Mouse (Mus musculus) left cerebral cortex, postnatal 4 days (tissue): ENCODE data around the gene Gabrr3. TPM values are rescaled to one million over a fixed set of nuclear protein-coding genes. Genes with fewer than 3 reads are reported as not detected.
A peak's percentile ranks its signal among the peaks of the same experiment; 100 is the strongest.

Experiments
- DNase-seq: peaks from one replicate; pipeline ENCODE4 v3.0.0-alpha.2; 2022
- intact Hi-C: fragments of 180-260 bp; cut with DNase I; formaldehyde crosslinking; loops from one replicate; pipeline ENCODE4 v1.15.1; 2025
- total RNA-seq, 2 experiments: library from RNA; stranded (reverse); gene quantifications; 2 replicates each; pipeline ENCODE4 v1.2.3; 2021

Gene Gabrr3
- total RNA-seq, 2 experiments from 2014 or later: not detected

GRCm38 (mm10) chr16:59463567-59463966, 56.4 kb downstream of the Gabrr3 start:
- intact Hi-C loops: no loop called here
- no peak for DNase-seq

DNA sequence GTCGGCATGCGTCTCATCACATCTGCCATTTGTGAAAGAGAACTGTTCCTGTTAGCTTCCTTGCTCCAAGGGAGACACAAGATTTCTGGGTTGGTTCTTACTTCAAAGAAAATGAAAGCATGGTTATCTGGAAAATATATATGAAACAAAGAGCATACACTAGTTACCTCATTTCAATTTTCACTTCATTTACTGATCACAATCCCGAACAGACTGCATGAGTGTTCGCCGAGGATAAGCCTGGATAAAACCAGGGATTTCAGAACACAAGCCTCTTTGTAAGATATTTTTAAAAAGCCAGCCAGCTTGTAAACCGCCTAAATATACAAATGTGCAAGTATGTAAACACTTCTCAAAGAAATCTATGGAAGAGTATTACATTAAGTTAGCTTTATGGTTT, 56.8 kb downstream of the Gabrr3 start:
- intact Hi-C loops: no loop called here
- DNase-seq: no peak

DNA sequence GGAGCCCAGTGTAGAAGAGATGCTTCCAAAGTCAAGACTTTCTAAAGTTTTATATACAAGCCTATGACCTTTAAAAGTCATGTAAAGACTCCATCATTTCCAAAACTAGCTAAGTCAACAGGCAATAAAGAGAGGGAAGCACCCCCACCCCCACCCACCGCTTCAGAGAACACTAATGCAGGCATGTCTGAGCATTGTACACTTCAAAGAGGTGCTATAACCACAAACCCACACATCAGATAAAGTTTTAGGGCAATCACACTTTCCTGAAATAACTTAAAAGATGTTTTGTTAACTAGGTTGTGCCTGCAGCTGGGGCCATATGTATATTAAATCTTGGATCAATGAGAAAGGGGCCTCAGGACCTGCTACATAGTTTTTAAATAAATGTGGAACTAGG, 62.7 kb downstream of the Gabrr3 start:
- no peak for DNase-seq
- intact Hi-C loops: no loop called here

DNA sequence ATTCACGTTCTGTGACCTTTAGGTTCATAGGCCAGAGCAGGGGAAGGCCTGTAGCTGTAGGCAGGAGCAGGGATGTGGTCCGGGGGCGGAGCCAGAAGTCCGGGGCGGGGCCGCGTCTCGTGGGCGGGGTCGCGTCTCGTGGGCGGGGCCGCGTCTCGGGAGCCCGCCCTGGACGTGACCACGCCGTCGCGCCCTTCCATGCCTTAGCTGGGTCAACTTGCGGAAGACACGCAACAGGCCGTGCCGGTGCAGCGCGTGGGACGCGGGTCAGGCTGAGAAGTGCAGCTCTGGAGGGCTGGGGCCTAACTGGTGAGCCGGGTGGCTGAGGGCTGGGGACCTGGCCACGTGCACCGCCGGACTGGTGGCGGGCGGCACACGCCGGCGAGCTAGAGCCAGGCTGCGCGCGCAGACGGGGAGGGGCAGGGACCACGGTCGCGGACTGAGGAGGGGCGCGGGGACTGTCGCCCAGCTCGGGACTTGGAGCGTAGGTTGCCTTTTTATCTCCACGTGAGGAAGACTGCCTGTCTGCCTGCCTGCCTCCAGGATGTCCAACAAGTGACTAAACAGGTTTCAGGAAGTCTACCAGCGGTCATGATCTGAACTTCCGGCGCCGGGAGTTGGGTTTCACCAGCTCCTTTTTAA, 64.6 kb downstream of the Gabrr3 start, which contains the start of gene Riox2:
TSS of gene Riox2 (plus strand) at position 139 of the 642 bp plus-strand sequence.
- intact Hi-C loops: no loop called here
- DNase-seq: peak; percentile 83

DNA sequence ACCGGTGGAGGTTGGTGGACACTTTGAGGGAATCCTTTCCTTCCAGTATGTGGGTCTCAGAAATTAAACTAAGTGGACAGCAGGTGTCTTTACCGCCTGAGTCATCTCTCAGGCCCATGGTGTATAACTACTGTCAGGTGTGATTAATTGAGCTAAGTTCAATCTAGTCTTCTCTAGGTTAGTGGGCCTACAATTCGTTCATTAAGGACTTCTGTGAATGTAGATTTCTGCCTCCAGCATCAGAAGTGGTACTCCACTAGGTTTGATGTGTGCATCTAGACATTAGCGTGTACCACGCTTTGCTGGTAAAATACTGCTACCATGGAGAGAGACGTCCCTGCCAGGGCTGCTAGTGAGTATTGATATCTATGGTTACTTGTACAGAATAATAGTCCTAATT, 65.4 kb downstream of the Gabrr3 start:
- DNase-seq: no peak
- intact Hi-C loops: no loop called here

DNA sequence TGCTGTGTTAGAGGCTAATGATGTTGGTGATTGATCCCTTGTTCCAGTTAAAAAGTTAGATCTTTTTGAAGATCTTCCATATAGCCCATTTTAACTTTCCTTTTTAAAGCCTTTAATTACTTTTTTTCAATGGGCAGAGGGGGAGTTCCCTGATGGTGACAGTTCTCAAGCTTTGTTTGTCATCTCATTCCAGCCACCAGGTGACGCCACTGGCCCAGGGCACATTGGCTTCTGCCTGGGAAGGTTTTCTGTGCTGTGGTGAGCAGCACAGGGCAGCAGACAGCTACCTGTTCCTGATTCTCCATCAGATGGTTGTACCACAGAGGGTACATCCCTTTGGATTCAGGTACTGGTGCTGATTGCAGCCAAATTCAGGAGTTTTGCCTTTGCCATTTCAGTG, 67.7 kb downstream of the Gabrr3 start:
- peak; percentile 71 for DNase-seq
- intact Hi-C loops: loop anchor here (2.0 kb wide), 1 partner anchor 142 kb away; no protein-coding TSS in a partner anchor

DNA sequence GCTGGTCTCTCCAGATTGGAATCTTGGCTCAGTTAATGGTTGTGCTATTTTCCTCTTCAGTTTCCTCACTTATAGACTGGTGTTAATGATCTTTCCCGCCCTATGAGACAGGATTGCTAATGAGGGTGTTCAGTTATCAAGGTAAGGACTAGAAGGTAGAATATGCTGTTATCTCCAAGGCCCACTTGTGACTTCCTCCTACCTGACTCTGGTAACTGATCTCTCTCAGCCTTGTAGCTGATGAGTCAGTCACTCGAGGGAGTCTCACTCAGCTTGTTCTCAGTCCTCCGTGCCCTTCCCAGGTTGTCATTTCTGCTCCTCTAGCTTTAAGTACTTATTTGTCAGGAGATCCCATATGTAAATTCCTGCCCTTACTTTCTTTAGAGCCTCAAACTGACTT, 70.8 kb downstream of the Gabrr3 start:
- intact Hi-C loops: no loop called here
- no peak for DNase-seq

GRCm38 (mm10) chr16:59487239-59487638, 80.1 kb downstream of the Gabrr3 start:
- intact Hi-C loops: no loop called here
- DNase-seq: no peak

DNA sequence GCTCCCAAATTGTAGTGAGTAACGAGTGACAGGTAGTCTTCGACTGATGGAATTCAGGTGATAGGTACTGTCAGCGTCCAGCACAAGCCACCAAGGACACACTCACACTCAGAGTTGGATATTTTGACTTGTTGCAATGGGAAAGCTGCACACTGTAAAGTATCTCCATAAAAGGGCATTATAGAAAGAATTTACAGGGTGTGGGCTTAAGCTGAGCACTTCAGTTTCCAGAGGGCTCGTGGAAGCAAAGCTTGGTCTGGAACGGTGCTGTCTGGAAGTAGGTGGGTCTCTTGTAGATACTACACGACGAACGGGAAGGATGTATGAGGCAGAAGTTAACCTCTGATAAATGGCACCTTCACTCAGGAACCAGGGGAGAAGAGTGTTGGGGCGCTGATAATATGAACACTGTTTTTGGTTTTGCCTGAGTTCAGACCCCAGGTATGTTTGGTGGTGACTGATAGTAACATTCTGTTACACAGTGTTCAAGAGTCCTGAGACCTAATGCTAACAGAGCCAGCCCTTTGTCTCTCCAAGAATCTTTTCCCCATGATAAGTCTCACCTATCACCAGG, 80.9 kb downstream of the Gabrr3 start:
- no peak for DNase-seq
- intact Hi-C loops: no loop called here

DNA sequence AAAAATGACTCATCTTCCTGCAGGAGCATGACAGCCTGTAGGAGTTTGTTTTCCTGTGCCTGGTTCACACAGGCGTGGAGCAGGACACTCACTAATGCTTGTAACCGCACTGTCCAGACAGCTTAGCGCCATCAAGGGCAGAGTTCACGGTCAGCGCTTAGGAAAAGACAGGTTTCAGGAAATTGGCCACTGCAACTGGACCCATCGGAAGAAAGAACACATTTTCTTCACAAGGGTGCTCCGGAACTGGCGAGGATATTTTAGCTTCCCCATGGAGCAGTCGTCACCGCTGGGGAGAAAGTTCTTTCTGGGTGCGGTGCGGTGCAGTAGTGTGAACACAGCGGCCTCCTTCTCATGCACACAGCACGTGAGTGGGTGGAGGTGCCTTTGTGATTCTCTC, 86.1 kb downstream of the Gabrr3 start:
- intact Hi-C loops: no loop called here
- no peak for DNase-seq

- intact Hi-C loops: no loop called here
- DNase-seq: no peak
These were observed 90.8 kb downstream of the Gabrr3 start for GRCm38 (mm10) chr16:59497947-59498346.

GRCm38 (mm10) chr16:59499180-59499579, 92.0 kb downstream of the Gabrr3 start:
- DNase-seq: no peak
- intact Hi-C loops: no loop called here

DNA sequence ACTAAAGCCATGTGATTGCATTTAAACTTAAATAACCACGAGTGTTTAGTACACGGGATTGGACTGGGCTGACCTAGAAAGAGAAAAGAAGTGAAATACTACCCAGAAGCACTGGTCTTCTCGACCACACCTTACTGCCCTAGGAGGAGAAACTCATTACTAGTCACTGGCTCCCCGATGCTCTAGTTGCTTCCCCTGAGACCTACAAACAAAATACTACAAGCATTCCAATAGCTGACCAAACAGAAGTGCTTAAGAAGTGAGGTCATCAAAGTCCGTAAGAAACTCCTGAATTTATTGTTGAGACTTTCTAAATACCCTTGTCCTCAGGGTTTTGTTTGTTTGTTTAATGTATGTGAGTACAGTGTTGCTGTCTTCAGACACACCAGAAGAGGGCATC, 102.7 kb downstream of the Gabrr3 start:
- intact Hi-C loops: no loop called here
- DNase-seq: no peak

Other genes starting within 250 kb of the Gabrr3 start
- gene Olfr196, start 236.9 kb upstream of the Gabrr3 start, total RNA-seq: not detected
- not detected for gene Olfr198, start 203.8 kb upstream of the Gabrr3 start, total RNA-seq
- not detected for gene Olfr199, start 187.6 kb upstream of the Gabrr3 start, total RNA-seq
- not detected for gene Olfr201, start 134.7 kb upstream of the Gabrr3 start, total RNA-seq
- not detected for gene Olfr202, start 120.5 kb upstream of the Gabrr3 start, total RNA-seq
- gene Olfr203, start 108.5 kb upstream of the Gabrr3 start, total RNA-seq: not detected
- gene Olfr204, start 89.1 kb upstream of the Gabrr3 start, total RNA-seq: under 1 TPM; 0.06 to 0.12 TPM
- gene Olfr205, start 76.2 kb upstream of the Gabrr3 start, total RNA-seq: not detected
- not detected for gene Olfr206, start 58.1 kb upstream of the Gabrr3 start, total RNA-seq
- not detected for gene Olfr209, start 43.3 kb upstream of the Gabrr3 start, total RNA-seq
- 10 to 100 TPM; 15.9 to 16.0 TPM for gene Riox2, start 64.4 kb downstream of the Gabrr3 start, total RNA-seq
- 1 to 10 TPM; 4.7 to 4.8 TPM for gene Crybg3, start 193.6 kb downstream of the Gabrr3 start, total RNA-seq
- 10 to 100 TPM; 30.1 to 33.7 TPM for gene Arl6, start 232.1 kb downstream of the Gabrr3 start, total RNA-seq